Mouse (Mus musculus) erythroblast, adult 5-6 weeks (primary cell): Measurements from ENCODE around the gene Usp3. TPM values are rescaled to one million over a fixed set of nuclear protein-coding genes. Genes with fewer than 3 reads are reported as not detected.
A peak's percentile ranks its signal among the peaks of the same experiment; 100 is the strongest.

ENCODE experiments used
- ATAC-seq: replicated peaks from 2 replicates; pipeline ENCODE4 v1.8.0; 2016; ENCODE audit warnings: moderate number of reproducible peaks, mild to moderate bottlenecking, moderate TSS enrichment, inconsistent platforms; ENCODE audit not compliant: poor library complexity, low FRiP score, severe bottlenecking
- total RNA-seq, 2 experiments: library from RNA; stranded (forward) in 1 of 2; stranded (reverse) in 1 of 2; fragments of 150-400 nt in 1 of 2; fragments of 200-764, 138-1000 nt in 1 of 2; gene quantifications; 2 replicates each; pipeline versions ENCODE4 v1.2.3 to v1.2.4; 2015 to 2017; ENCODE audit warnings: low replicate concordance in 2 of 2

Usp3 gene
- total RNA-seq (2015; ENCODE audit: low replicate concordance) = 13.6 and 24.6 TPM in 2 replicates
- total RNA-seq (2017; ENCODE audit: low replicate concordance) = 29.6 and 31.6 TPM in 2 replicates

GRCm38 (mm10) chr9:66592708-66593612 lies at the start of gene Usp3:
Gene Usp3, minus strand, starts transcription at chr9:66593142.
- ATAC-seq = peak; percentile 92

DNA sequence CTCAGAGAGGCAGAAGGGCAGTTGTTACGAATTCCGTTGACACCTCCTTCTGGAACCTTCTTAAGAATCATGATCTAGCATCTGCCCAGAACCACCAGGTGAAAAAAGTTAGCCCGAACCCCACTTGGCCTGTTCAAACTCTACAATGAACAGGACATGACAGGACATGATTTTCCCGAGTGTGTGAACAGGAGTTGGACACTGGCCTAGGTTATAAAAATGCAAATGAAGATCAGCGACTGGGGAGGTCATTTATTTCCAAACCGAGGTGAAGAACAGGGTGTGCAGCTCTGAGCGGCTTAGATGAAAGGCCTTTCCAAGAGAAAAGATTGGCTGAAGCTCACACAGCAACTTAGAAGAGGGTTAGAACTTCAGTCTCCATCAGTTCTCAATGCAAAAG lies 47.5 kb upstream of the Usp3 start:
- ATAC-seq = no peak

GRCm38 (mm10) chr9:66639626-66640025 lies 46.7 kb upstream of the Usp3 start:
- no peak for ATAC-seq

GRCm38 (mm10) chr9:66632441-66632840 lies 39.5 kb upstream of the Usp3 start:
- no peak for ATAC-seq

GRCm38 (mm10) chr9:66630931-66631330 lies 38.0 kb upstream of the Usp3 start:
- no peak for ATAC-seq

DNA sequence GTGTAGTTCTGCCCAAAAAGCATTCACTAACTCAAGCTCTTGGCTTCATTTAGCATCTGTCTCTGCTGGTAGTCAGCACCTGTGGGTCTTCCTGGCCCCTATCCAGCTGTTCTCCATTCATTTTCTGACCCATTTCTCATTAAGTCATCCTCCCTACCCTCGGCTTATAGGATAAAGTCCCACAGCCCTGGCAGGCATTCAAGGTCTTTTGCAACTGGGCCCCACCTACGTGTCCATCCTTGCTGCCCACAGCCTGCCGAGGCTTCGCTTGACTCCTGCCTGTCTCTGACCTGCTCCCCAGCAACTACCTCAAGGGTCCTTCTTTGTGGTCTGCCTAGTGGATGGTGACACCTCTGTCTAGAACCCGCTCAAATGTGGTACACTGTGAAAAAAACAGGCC lies 33.7 kb upstream of the Usp3 start:
- no peak for ATAC-seq

DNA sequence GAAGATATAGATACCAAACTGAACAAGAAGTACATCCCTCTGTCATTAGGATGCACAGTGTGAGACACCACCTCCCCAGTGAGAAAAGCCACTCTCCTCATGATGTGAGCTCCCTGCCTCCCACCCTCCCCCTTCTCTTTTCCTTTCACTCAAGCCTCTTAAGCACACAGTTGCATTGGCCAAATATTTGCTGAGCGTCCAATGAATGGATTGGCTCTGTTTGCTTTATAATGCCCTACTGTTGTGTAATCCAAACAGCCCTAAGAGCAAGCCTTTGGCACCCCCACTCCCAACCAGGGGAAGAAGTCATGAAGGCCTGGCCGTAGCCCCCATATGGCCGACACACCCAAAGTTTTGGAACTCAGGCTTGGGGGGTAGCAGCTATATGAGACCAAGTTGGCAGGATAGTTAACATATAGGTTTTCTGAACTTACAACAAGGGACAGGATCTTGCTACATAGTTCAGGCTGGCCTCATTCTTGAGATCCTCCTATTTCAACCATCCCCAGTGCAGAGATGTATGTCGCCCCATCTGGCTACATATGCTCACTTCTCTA lies 33.1 kb upstream of the Usp3 start:
- no peak for ATAC-seq

DNA sequence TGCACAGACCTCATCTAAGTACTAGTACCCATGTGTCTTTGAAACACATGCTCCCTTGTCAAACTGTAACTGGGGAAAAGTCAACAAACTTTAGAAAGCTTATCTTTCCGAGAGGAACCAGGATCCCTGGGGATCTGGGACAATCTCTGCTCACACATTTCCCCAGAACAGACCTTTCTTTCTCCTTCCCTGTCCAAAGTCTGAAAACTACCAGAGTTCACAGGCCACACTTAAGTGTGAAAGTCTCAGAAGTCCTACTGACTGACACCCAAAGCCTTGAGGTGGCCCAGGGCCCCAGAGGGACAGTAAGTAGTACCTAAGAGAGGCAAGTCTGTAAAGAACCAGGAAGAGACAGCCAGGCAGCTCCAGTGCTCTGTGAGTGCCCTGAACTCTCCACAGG lies 31.9 kb upstream of the Usp3 start:
- no peak for ATAC-seq

GRCm38 (mm10) chr9:66623627-66624026 lies 30.7 kb upstream of the Usp3 start:
- ATAC-seq = no peak

DNA sequence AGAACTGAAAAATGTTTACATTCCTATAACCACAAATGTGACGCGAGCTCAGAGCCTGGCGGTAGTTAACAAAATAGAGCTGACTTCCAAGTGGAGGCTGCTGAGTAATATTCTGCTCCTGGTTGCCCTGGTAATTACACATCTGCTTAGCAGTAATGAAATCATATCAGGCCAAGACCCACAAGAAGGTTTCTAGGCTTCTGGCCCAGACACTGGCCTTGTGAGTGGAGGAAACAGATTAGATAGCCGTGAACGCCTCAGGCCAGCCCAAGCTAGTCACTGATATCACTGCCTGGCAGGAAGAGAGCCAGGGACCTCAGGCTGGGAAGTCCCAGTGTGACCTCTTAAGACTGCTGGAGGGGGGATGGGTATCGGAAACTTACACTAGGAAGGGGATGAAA lies 27.6 kb upstream of the Usp3 start:
- ATAC-seq = peak; percentile 92

- no peak for ATAC-seq
These were observed 27.1 kb upstream of the Usp3 start for GRCm38 (mm10) chr9:66620055-66620454.

- ATAC-seq = no peak
These were observed 24.9 kb upstream of the Usp3 start for GRCm38 (mm10) chr9:66617812-66618211.

DNA sequence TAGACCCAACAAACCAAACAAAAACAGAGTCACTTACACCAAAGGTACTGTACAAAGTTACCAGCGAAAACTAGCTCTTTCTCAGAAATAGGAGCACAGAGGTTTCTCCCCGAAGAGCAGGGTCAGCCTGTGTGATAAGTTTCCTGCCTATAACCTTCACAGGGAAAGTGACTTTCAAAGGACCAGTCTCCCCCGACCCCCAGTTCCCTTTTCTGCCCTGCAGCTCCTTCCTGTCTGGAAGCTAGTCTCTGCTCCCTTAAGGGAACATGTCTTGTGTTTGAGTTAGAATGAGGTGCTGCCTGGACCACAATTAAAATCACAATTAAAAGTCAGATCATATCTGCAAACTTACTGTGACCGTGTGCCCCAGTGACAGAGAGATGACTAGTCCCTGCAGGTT lies 23.9 kb upstream of the Usp3 start:
- no peak for ATAC-seq

DNA sequence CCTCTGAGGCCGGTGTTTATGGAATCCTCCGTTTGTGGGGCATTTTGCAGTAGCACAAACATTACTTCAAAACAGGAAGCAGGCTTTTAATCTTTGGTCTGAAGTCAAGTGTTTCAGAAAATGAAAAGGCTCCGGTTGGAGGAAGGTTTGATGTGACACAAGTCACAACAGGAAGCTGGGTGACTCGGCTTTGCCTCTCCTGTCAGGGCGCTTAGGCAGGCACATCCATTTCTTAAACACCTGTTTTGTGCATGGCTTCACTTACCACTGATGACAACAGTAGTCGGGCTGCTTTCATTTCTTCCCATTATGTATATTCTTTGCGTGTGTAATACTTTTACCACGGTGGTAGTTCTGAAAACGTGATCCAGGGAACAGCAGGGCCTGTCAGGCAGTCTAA lies 22.2 kb upstream of the Usp3 start:
- no peak for ATAC-seq

- no peak for ATAC-seq
These were observed 21.6 kb upstream of the Usp3 start for GRCm38 (mm10) chr9:66614547-66614946.

DNA sequence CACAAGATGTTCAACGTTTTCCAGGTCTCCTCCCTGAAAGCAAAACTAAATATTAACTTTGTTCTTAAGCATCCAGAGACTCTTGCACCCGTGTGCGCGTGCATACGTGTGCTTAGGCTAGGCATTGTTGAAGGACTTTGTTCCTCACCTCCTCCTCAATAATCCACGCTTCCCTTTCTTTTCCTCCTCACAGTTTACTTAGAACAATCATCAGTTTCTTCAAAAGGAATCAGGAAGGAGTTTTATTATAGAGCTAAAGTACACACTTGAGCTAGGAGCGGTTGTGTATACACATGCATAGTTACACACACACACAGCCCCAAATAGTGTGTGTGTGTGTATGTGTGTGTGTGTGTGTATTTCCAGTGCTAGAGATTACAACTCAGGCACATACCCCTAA lies 20.7 kb upstream of the Usp3 start:
- no peak for ATAC-seq

DNA sequence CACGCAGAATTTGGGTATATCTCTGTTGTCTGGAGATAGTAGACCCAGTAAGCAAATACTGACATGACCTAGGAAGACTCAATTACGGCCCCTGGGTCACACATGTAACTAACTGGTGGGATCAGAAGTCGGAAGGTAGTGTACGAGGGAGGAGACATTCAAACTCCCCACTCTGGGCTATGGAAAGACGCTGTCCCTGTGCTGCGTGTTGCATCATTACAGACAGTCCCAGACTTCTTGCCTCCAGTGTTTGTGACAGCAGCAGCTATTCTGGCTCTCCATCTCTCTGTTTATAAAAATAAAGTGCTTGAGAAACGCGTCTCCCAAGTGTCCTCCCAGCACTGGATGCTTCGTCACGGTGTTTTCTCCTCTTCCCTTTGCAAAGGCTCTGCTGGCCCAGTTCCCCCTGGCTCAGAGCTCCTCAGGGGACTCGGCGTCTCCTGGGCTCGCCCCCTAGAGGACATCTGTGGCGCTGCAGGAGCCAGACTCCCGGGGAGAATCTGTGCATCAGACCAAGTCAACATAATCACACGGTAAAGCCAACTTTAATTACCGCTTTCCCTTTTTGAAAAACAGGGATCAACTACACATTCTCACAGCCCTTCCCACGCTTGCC lies 18.6 kb upstream of the Usp3 start:
- ATAC-seq = peak; percentile 95

- no peak for ATAC-seq
These were observed 15.9 kb upstream of the Usp3 start for GRCm38 (mm10) chr9:66608817-66609345.

- no peak for ATAC-seq
These were observed 13.9 kb upstream of the Usp3 start for GRCm38 (mm10) chr9:66606851-66607250.

DNA sequence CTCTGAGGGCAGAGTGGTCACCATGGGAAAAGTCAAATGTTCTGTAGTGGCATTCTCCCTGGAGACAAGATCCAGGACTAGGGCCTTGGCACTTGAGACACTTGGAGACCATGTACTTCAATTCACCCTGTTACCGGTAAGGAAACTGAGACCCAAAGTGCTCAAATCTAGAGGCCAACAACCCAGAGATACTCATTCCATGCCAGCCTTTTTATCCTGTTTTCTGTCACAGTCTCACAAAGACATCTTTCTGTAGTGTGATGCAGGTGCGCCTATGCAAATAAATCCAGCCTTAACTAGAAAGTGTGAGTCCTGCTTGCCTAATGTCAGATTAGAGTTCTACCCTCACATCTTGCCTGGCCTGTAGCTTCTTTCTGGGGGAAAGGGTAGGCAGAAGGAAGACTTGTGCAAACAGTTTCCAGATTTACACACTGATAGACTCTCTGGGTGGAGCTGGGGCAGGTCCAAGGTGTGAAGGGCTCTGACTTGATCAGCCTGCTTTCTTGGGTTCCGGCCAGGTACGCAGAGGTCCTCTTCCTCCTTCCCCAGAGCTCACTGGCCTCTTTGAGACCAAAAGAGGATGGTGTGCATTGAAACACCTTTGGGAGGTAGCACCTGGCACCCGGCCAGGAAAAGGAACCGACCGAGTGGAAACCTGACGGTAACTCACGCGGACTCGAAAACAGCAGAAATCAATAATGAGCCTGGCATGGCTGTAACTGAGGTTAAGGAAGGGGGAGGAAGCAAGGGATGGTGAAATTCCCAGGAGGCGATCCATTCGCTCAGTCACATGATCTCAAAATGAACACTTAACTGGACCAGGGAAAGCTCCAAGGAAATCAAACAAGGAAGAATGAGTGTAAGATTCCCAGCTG lies 13.2 kb upstream of the Usp3 start:
- no peak for ATAC-seq
